Mouse (Mus musculus) midbrain, embryonic 14.5 days (tissue): ENCODE measurements at regions not wholly inside any gene's neighbourhood (a gene's known extent, or its start where the extent isn't known, plus 50 kb on each side); places are given as distances from the start of the nearest gene placed in this dataset.
"Not testable (repeated sequence)": the region's sequence is repeated elsewhere in the genome, so short reads cannot be mapped to it uniquely, and the experiment has no call there.

Experiments used
- ATAC-seq: fragments of 200-750 bp; cut with Nextera tagmentation; 2 replicates; pipeline ENCODE4 v1.8.0; 2017; ENCODE audit warnings: moderate number of reproducible peaks, moderate library complexity; ENCODE audit not compliant: low FRiP score, low TSS enrichment
- DNase-seq: peaks from one replicate; pipeline ENCODE4 v3.0.0-alpha.2; 2015
- H3K27ac ChIP-seq: fragments of 300-500 bp; sonication (generic); replicated peaks from 2 replicates; pipeline ENCODE4 v1.5.1; 2014; ENCODE audit warnings: mild to moderate bottlenecking, low read depth, low read length, moderate library complexity
- H3K27me3 ChIP-seq: fragments of 300-500 bp; sonication (generic); 2 replicates; pipeline ENCODE4 v1.6.1; 2014; ENCODE audit warnings: low read length, control low read depth, mixed read lengths; ENCODE audit not compliant: control insufficient read depth, insufficient read depth
- H3K36me3 ChIP-seq: fragments of 300-500 bp; sonication (generic); 2 replicates; pipeline ENCODE4 v1.6.1; 2014; ENCODE audit warnings: low read length, control low read depth; ENCODE audit not compliant: control insufficient read depth, insufficient read depth
- H3K4me1 ChIP-seq: fragments of 300-500 bp; sonication (generic); 2 replicates; pipeline ENCODE4 v1.6.1; 2014; ENCODE audit warnings: mild to moderate bottlenecking, antibody characterized with exemption, low read length, control low read depth; ENCODE audit not compliant: control insufficient read depth, insufficient read depth
- H3K4me2 ChIP-seq: fragments of 300-500 bp; sonication (generic); 2 replicates; pipeline ENCODE4 v1.6.1; 2014; ENCODE audit warnings: mild to moderate bottlenecking, low read length, moderate library complexity
- H3K4me3 ChIP-seq: fragments of 300-500 bp; sonication (generic); replicated peaks from 2 replicates; pipeline ENCODE4 v1.5.1; 2014; ENCODE audit warnings: low read depth, low read length
- H3K9ac ChIP-seq: fragments of 300-500 bp; sonication (generic); replicated peaks from 2 replicates; pipeline ENCODE4 v1.6.1; 2014; ENCODE audit warnings: mild to moderate bottlenecking, low read length, moderate library complexity
- H3K9me3 ChIP-seq: fragments of 300-500 bp; sonication (generic); 2 replicates; pipeline ENCODE4 v1.6.1; 2016; ENCODE audit warnings: low read length, control low read depth, mixed read lengths; ENCODE audit not compliant: control insufficient read depth
- WGBS: fragments of 180-500 bp; shearing (Covaris S2); extraction: QIAGEN DNeasy Blood & Tissue Kit; methylation state at CpG from one replicate; pipeline ENCODE4 v1.1.7; 2014; 5-methylcytosine and 5-hydroxymethylcytosine counted together

GRCm38 (mm10) chr1:117051311-117051710 lies 248.5 kb downstream of the Gm19965 start:
- H3K4me1 ChIP-seq, H3K4me2 ChIP-seq, H3K9ac ChIP-seq, H3K4me3 ChIP-seq, H3K36me3 ChIP-seq, H3K27me3 ChIP-seq, H3K27ac ChIP-seq, DNase-seq, ATAC-seq, H3K9me3 ChIP-seq: not testable (repeated sequence)
- WGBS, result 71% methylated on average over 3 of the region's 3 CpGs

GRCm38 (mm10) chr1:117067151-117067819 lies 264.5 kb downstream of the Gm19965 start:
- DNase-seq (peak; percentile 64), ATAC-seq (peak; percentile 73)
- no peak overlapping the region for H3K4me3 ChIP-seq
- H3K27ac ChIP-seq, result peak overlapping the region; percentile 69
- no peaks in the 10 kb centered on the region for H3K27me3 ChIP-seq
- no peak overlapping the region for H3K4me2 ChIP-seq
- no peaks in the 10 kb centered on the region for H3K9me3 ChIP-seq
- no peaks in the 10 kb centered on the region for H3K36me3 ChIP-seq
- H3K9ac ChIP-seq, result no peak overlapping the region
- H3K4me1 ChIP-seq, result peaks cover 7% of the 10 kb centered on the region; the same call in 1 of the 2 replicates
- 60% methylated on average over 4 of the region's 4 CpGs for WGBS

- Histone ChIP-seq H3K4me1 (peaks cover 7% of the 10 kb centered on the region; the same call in 1 of the 2 replicates), H3K36me3 (no peaks in the 10 kb centered on the region), H3K9ac (no peak overlapping the region), H3K4me2 (no peak overlapping the region), H3K4me3 (no peak overlapping the region), H3K27ac (no peak overlapping the region), H3K27me3 (no peaks in the 10 kb centered on the region), H3K9me3 (no peaks in the 10 kb centered on the region)
- DNase-seq (peak; percentile 13), ATAC-seq (no peak)
- 9% methylated on average over 3 of the region's 3 CpGs for WGBS
Measured at GRCm38 (mm10) chr1:117087136-117087535, 284.4 kb downstream of the Gm19965 start.

- Histone ChIP-seq H3K9me3 (no peaks in the 10 kb centered on the region), H3K4me2 (no peak overlapping the region), H3K4me3 (no peak overlapping the region), H3K9ac (no peak overlapping the region), H3K27me3 (no peaks in the 10 kb centered on the region), H3K36me3 (no peaks in the 10 kb centered on the region), H3K27ac (no peak overlapping the region), H3K4me1 (no peaks in the 10 kb centered on the region)
- WGBS, result 78% methylated on average over 2 of the region's 2 CpGs
- DNase-seq (no peak), ATAC-seq (no peak)
Measured at GRCm38 (mm10) chr1:117111496-117111895, 308.7 kb downstream of the Gm19965 start.

GRCm38 (mm10) chr1:117113918-117114317 lies 311.1 kb downstream of the Gm19965 start:
- Histone ChIP-seq H3K9ac (no peak overlapping the region), H3K4me1 (no peaks in the 10 kb centered on the region), H3K4me2 (no peak overlapping the region), H3K4me3 (no peak overlapping the region), H3K9me3 (no peaks in the 10 kb centered on the region), H3K27ac (no peak overlapping the region), H3K36me3 (no peaks in the 10 kb centered on the region), H3K27me3 (no peaks in the 10 kb centered on the region)
- DNase-seq (no peak), ATAC-seq (no peak)
- WGBS, result 83% methylated on average over 4 of the region's 4 CpGs

- ATAC-seq (no peak), DNase-seq (peak; percentile 72)
- no peaks in the 10 kb centered on the region for H3K9me3 ChIP-seq
- H3K4me2 ChIP-seq, result no peak overlapping the region
- no peaks in the 10 kb centered on the region for H3K27me3 ChIP-seq
- H3K4me1 ChIP-seq, result no peaks in the 10 kb centered on the region
- H3K4me3 ChIP-seq, result no peak overlapping the region
- no peaks in the 10 kb centered on the region for H3K36me3 ChIP-seq
- H3K27ac ChIP-seq, result no peak overlapping the region
- no peak overlapping the region for H3K9ac ChIP-seq
- WGBS, result 28% methylated on average over 2 of the region's 2 CpGs
Measured at GRCm38 (mm10) chr1:117122965-117123364, 320.2 kb downstream of the Gm19965 start.
